Mouse (Mus musculus): ENCODE results near the gene Tlx1.

DNA sequence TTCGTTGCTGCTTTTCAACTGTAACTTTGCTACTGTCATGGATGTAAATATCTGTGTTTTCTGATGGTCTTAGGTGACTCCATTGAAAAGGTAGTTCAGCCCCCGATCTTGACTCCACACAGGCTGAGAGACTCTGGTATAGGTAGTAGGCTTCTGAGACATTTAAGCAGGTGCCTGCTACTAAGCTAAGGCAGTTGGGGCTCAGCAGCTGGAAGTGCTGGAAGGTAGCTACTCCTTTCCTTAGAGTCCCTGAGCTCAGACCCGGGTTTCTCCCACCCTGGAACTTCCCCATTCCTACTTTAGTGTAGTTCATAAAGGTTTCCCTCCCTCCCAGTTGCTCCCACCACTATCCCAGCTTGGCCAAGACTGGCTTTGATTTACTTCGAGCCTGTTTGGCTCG, 9.5 kb downstream of the Tlx1 start:
- TF ChIP-seq CTCF (IDR thresholded peaks at IDR 0.05; ENCODE audit: borderline replicate concordance, insufficient read depth, low read length) = no peak
- TF ChIP-seq POLR2A (IDR thresholded peaks at IDR 0.05; ENCODE audit: low read depth, low read length) = no peak

Measured in embryonic fibroblast, embryonic 13.5 days (primary cell).